Mouse (Mus musculus) cerebellum, adult 2 months (tissue): Measurements from ENCODE around the gene Lalba.

Experiments
- CTCF ChIP-seq: fragments of 200-500 bp; IDR thresholded peaks from 2 replicates; pipeline ENCODE4 v1.5.1; 2011; ENCODE audit warnings: low read depth, mild to moderate bottlenecking, control low read depth, low read length, moderate library complexity, borderline replicate concordance; ENCODE audit not compliant: insufficient read depth
- POLR2A ChIP-seq: fragments of 200-500 bp; IDR thresholded peaks from 2 replicates; pipeline ENCODE4 v1.6.1; 2011; ENCODE audit warnings: low read length, control low read depth, borderline replicate concordance; ENCODE audit not compliant: insufficient read depth

- TF ChIP-seq CTCF (no peak), POLR2A (no peak)
Measured at GRCm38 (mm10) chr15:98471539-98471938, 11.0 kb downstream of the Lalba start.
